Mouse (Mus musculus) layer of hippocampus, postnatal 25 days (tissue): ENCODE measurements around the gene Ndufb3. TPM values are rescaled to one million over a fixed set of nuclear protein-coding genes. Genes with fewer than 3 reads are reported as not detected.
"Not testable (repeated sequence)": the region's sequence is repeated elsewhere in the genome, so short reads cannot be mapped to it uniquely, and the experiment has no call there.

Experiments
- DNase-seq, 2 experiments: peaks; one replicate each; pipeline ENCODE4 v3.0.0; 2022; ENCODE audit warnings: mixed read lengths in 2 of 2, low spot score in 1 of 2; ENCODE audit errors: extremely low spot score in 1 of 2
- total RNA-seq, 2 experiments: library from RNA; stranded (reverse); gene quantifications; 2 replicates each; pipeline ENCODE4 v1.2.3; 2021

Ndufb3 gene
- total RNA-seq, 2 experiments from 2014 or later: 113 to 131 TPM

DNA sequence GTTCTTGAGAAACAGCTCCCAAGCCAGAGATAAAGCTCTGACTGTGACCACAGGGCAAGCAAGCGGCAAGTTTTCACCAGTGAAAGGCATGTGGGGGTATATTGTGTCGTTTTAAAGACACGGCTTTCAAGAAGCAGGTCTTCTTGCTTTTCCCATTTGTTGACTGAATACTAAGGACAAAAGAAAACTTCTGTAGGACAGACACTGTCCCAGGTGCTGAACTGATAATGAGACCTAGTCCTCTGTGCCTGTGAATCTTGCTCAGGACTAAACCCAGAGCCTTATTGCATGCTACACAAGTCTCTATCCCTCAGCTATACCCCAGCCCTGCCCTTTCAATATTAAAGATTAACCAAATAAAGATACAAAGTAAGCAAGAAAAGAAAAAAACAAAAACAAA is 30.0 kb downstream of the Ndufb3 start:
- no peak for DNase-seq

DNA sequence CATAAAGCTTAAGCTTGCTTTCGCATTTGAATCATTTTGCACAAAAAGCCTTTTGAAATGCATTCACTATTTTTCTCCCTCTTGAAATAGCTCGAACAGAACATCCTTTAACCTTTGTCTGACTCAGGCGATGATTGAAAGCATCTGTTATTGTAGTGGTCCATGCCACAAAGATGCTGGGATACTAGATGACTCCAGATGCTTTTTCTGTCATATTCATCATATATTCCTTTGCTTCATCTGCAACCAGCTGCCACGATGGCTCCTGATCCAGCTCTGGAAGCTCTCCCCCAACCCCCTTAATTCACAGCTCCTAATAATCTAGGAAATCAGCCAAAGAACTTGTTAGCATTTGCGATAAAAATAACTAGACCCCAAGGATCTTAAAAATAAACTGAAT is 30.9 kb downstream of the Ndufb3 start:
- DNase-seq: no peak

DNA sequence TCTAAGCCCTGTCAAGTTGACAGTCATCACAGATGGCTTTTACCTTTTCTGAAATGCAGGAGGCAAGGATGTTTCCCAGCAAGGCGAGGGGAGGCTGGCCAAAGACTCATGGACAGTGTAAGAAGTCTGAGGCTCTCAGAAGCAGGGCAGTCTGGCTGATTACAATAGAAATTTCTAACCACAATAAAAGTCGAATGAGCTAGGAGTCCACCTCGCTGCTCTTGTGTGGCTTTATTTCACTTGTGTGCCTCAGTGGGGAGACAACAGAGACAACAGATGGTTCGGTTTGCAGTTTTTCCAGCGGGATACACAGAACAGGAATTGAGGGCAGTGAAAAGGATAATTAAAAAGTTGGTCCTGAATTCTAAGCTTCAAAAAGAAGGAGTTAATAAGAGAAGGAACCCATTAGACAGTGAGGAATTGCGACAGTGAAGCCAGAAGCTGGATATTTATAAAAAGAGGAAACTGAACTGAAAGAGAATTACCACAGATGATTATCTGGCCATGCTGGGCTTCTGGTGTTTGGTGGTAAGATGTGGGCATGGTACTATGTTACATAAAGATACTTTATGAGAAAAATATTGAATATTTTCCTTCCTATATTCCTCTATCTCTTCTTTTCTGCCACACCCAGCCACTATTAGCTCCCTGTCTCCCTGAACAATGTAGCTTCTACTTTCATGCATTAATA is 31.9 kb downstream of the Ndufb3 start:
- no peak for DNase-seq

DNA sequence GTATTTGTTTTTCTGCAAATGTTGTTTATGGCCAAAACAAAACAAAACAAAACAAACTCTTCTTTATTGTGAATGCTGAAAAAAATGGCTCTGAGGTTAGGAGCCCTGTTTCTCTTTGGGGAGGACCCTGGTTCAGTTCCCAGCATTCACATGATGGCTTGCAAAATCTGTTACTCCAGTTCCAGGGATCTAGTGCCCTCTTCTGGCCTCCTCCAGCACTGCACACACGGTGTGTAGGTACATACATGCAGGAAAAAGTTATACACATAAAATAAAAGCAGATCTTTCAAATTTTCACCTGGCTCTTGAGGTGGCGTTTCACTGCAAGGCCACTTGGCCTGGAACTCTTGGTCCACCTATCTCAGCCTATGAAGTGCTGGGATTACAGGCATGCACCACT is 32.6 kb downstream of the Ndufb3 start:
- DNase-seq: no peak

DNA sequence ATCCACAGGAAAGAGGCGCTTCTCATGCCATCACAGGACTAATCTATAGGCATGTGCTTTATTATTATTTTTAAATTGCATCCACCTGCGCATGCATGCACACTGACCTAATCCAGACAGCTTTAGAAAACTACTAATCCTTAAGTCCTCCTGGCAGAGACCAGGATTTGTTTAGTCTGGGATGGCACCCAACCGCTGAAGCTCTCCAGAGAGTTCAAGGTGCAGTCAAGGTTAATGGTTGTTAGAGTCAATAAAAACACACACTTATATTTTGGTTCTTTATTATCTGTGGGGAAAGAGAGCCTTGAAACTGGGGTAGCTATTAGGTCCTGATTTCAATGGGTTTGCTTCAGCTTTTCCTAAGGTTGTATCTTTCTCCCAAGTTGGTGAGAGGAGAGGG is 35.1 kb downstream of the Ndufb3 start:
- no peak for DNase-seq

DNA sequence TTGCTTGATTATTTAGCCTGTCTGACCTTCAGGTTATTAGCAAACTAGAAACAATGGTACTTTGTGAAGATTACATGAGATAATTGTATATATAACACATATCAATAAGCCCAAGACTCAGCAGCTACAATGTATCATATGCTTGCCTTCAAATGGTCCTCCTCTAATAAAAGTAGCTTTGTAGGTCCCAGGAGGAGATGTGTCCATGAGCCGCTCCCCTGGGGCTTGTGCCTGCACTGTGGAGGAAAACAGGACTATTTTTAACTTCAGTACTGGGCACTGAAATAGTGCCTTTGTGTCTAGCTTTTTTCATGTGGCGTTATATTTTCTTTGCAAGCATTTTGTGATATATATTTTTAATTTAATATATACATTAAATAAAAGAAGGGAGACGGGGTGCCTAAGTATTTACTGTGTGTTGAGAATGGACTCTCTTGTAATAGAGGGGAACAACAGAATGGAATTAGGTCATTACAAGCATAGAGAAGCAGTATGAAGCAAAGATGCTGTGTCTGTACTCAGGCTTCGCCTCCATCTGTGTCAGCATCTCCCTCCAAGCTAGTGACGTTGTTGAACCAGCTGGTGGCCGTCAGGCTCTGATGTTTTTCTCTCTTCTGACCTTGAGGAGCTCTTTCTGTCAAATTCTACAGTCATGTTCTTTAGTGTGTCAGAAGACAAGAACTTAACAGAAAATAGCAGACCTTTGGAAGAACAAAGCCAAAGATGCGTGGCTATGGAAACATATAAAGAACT is 36.0 kb downstream of the Ndufb3 start:
- DNase-seq: no peak

DNA sequence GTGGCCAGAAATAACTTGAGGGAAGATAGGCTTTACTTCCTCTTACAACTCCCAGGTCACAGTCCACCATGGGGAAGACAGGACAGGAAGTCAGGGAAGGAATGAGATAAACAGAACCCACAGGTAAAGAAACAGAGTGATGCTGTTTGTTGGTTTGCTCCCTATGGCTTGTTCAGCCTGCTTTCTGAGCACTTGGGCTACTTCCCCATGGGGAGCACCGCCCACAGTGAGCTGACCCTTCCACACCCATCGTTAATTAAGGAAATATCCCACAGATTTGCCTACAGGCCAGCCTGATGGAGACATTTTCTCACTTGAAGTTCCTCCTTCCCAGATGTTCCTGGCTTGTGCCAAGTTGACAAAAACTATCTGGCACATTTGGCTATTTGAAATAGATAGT is 42.7 kb downstream of the Ndufb3 start:
- not testable (repeated sequence) for DNase-seq

Other genes starting within 250 kb of the Ndufb3 start
- 100 to 1,000 TPM; 124 to 131 TPM for gene Bzw1, start 193.5 kb upstream of the Ndufb3 start, total RNA-seq
- gene Clk1, start 162.3 kb upstream of the Ndufb3 start, total RNA-seq: 100 to 1,000 TPM; 111 to 132 TPM
- 10 to 100 TPM; 22.1 to 22.7 TPM for gene Nif3l1, start 141.2 kb upstream of the Ndufb3 start, total RNA-seq
- 10 to 100 TPM; 26.8 to 27.3 TPM for gene Ppil3, start 140.9 kb upstream of the Ndufb3 start, total RNA-seq
- gene Orc2, start 81.3 kb upstream of the Ndufb3 start, total RNA-seq: 10 to 100 TPM; 25.0 to 25.6 TPM
- 100 to 1,000 TPM; 120 to 126 TPM for gene Fam126b, start 61 bp upstream of the Ndufb3 start, total RNA-seq
- gene Als2cr12, start 109.6 kb downstream of the Ndufb3 start, total RNA-seq: not detected
- gene Cflar, start 125.1 kb downstream of the Ndufb3 start, total RNA-seq: 10 to 100 TPM; 32.6 to 32.8 TPM
- 1 to 10 TPM; 2.7 TPM for gene Casp8, start 209.0 kb downstream of the Ndufb3 start, total RNA-seq